Mouse (Mus musculus): Measurements from ENCODE around the gene Btnl9. TPM values are rescaled to one million over a fixed set of nuclear protein-coding genes. Genes with fewer than 3 reads are reported as not detected.

The Btnl9 gene
- 0.75 and 0.86 TPM in 2 replicates for polyA plus RNA-seq (2015; fragmentation: Nextera tagmentation; extraction: Ambion mirVana)

DNA sequence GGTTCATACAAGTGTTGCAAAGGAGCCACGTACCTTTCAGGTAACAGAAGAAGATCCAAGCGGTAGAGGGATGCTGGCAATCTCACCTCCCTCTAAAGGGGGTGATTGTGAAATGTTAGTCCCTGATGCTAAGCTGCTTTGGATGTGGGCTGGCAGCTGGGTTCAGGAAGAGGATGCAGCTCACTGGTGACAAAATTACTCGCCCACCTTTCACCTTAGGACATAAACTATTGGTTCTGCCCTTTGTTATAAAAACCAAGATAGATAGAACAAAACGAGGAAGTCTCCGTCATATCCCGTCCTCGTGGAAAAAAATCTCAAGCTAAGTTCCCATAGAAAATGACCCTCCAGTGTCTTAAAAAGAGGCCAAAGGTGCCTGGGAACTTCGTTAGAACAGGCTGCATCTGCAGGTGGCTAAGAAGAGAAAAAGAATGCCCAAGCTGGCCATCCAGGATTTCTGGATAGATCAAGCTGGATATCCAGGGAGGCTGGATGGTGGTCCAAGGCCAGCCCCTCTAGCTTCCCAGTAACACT lies at the start of gene Btnl9:
TSS of gene Btnl9 (minus strand) at position 205 of the 534 bp plus-strand sequence.
- H3K27me3 ChIP-seq (replicated peaks; ENCODE audit: control insufficient read depth, insufficient read depth, low read length), result no peaks in the 10 kb centered on the region
- WGBS, result 73% methylated on average over 8 of the region's 8 CpGs
- ATAC-seq, result no peak
- no peaks in the 10 kb centered on the region for H3K36me3 ChIP-seq (ENCODE audit: control insufficient read depth, insufficient read depth)
- H3K27ac ChIP-seq (ENCODE audit: low read depth, low read length), result no peak within 1 kb of the TSS
- H3K9ac ChIP-seq (ENCODE audit: low read depth, low read length), result no peak within 1 kb of the TSS
- H3K4me1 ChIP-seq (replicated peaks; ENCODE audit: control insufficient read depth, insufficient read depth, low read length), result no peaks in the 10 kb centered on the region
- H3K4me2 ChIP-seq (replicated peaks; ENCODE audit: low read depth), result no peak within 1 kb of the TSS
- TF ChIP-seq CTCF (IDR thresholded peaks at IDR 0.05; ENCODE audit: low read depth), result no peak
- no peak within 1 kb of the TSS for H3K4me3 ChIP-seq (ENCODE audit: low read depth, low read length)
- H3K9me3 ChIP-seq (ENCODE audit: control insufficient read depth), result no peaks in the 10 kb centered on the region

DNA sequence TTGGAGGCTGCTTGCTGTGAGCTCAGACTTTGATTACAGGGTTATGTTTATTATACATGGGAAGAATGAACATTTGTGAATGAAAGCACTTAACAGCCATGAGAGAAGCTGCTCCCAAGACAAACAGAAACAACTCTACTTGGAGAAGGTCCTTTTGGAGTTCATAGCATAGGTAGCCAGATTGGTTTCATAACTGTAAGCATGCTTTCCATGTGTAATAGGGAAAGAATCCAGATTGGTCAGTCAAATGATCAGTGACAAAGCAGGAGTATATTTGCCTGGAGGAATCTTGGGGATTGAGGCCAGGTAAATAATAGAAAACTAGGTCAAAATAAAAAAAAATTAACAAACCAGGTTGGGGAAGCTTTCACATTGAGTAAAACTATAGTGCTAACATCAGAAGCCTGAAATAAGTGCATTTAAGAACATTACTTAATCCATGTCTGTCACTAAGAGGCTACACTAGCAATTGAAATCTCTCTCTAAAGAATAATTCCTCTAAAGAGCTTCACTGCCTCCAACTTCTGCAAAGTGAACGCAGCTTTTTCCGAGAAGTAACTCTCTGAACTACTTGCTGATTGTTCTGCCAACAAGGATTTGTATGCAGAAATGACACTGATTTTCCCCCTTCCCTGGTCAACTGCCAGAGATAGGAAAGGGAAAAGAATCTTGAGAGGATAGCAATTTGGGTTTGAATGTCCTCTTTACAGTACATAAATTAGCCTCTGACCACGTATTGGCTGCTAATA lies 48.7 kb upstream of the Btnl9 start:
- no peaks in the 10 kb centered on the region for H3K27me3 ChIP-seq (replicated peaks; ENCODE audit: control insufficient read depth, insufficient read depth, low read length)
- ATAC-seq, result no peak
- H3K4me1 ChIP-seq (replicated peaks; ENCODE audit: control insufficient read depth, insufficient read depth, low read length), result no peaks in the 10 kb centered on the region
- TF ChIP-seq CTCF (IDR thresholded peaks at IDR 0.05; ENCODE audit: low read depth), result no peak
- H3K36me3 ChIP-seq (ENCODE audit: control insufficient read depth, insufficient read depth), result no peaks in the 10 kb centered on the region
- H3K9ac ChIP-seq (ENCODE audit: low read depth, low read length), result no peak overlapping the region
- WGBS, result 70% methylated on average over 3 of the region's 3 CpGs
- H3K4me2 ChIP-seq (replicated peaks; ENCODE audit: low read depth), result no peak overlapping the region
- no peaks in the 10 kb centered on the region for H3K9me3 ChIP-seq (ENCODE audit: control insufficient read depth)
- H3K27ac ChIP-seq (ENCODE audit: low read depth, low read length), result no peak overlapping the region
- H3K4me3 ChIP-seq (ENCODE audit: low read depth, low read length), result no peak overlapping the region

DNA sequence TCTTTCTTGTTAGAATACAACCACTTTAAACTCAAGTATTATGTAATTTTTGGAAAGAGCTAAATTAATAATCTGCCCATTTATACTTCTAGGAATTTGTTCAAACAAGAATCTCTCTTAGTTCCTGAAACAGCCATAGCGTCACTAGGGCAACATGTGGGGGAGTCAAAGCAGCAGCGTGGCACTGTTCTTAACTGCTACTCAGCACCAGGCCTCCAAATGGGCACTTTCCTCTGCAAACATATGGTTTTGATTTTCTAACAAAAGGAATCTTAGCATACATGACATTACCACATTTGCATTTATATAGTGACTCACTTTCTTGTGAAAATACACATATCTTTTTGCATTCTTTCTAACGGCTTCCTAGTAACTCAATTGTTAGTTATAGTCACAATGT lies 45.8 kb upstream of the Btnl9 start:
- Histone ChIP-seq H3K4me3 (ENCODE audit: low read depth, low read length) (no peak overlapping the region), H3K9ac (ENCODE audit: low read depth, low read length) (no peak overlapping the region), H3K4me2 (replicated peaks; ENCODE audit: low read depth) (no peak overlapping the region), H3K36me3 (ENCODE audit: control insufficient read depth, insufficient read depth) (no peaks in the 10 kb centered on the region), H3K27me3 (replicated peaks; ENCODE audit: control insufficient read depth, insufficient read depth, low read length) (no peaks in the 10 kb centered on the region), H3K27ac (ENCODE audit: low read depth, low read length) (no peak overlapping the region), H3K4me1 (replicated peaks; ENCODE audit: control insufficient read depth, insufficient read depth, low read length) (no peaks in the 10 kb centered on the region), H3K9me3 (ENCODE audit: control insufficient read depth) (no peaks in the 10 kb centered on the region)
- WGBS, result 86% methylated on average over 3 of the region's 3 CpGs
- no peak for TF ChIP-seq CTCF (IDR thresholded peaks at IDR 0.05; ENCODE audit: low read depth)
- ATAC-seq, result no peak

DNA sequence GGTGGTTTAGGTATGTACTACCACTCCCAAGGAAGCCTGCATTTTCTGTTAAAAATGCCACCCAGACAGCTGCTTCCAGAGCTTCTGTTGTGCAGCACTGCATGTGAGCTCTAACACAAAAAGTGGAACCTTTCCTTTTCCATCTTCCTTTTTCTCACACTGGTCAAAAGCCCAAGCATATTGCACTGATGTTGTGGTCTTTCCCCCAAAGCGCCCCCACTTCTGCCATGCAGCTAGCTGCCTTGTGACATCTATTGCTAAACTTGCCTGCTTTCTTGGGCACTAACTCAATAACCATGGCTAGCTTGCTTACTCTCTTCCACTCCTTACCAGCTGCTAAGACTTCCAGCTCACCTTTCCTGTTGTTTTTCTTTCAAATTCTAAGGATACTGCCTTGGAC lies 37.5 kb upstream of the Btnl9 start:
- no peak overlapping the region for H3K4me3 ChIP-seq (ENCODE audit: low read depth, low read length)
- no peaks in the 10 kb centered on the region for H3K4me1 ChIP-seq (replicated peaks; ENCODE audit: control insufficient read depth, insufficient read depth, low read length)
- no peaks in the 10 kb centered on the region for H3K36me3 ChIP-seq (ENCODE audit: control insufficient read depth, insufficient read depth)
- WGBS, result 64% methylated on average over 1 of the region's 1 CpGs
- no peaks in the 10 kb centered on the region for H3K9me3 ChIP-seq (ENCODE audit: control insufficient read depth)
- H3K27me3 ChIP-seq (replicated peaks; ENCODE audit: control insufficient read depth, insufficient read depth, low read length), result no peaks in the 10 kb centered on the region
- TF ChIP-seq CTCF (IDR thresholded peaks at IDR 0.05; ENCODE audit: low read depth), result no peak
- no peak overlapping the region for H3K4me2 ChIP-seq (replicated peaks; ENCODE audit: low read depth)
- ATAC-seq, result no peak
- H3K27ac ChIP-seq (ENCODE audit: low read depth, low read length), result no peak overlapping the region
- H3K9ac ChIP-seq (ENCODE audit: low read depth, low read length), result no peak overlapping the region

DNA sequence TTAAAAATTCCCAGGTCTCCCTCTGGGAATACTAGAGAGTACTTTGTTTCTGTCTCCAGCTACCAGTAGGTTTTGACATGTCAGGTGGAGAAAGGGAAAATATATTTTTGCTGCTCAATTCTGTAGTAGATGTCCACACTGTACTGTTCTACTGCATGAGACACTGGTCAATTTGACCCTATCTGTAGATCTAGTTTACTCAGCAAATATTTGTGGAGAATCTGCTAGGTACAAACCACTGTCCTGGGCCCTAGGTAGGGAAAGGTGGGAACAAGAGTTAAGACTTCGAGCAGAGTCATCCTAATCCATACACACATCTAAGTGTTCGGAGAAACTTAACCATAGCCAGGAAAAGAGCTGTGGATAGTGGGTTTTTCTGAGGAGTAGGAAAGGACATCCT lies 32.3 kb upstream of the Btnl9 start:
- ATAC-seq, result no peak
- H3K27me3 ChIP-seq (replicated peaks; ENCODE audit: control insufficient read depth, insufficient read depth, low read length), result no peaks in the 10 kb centered on the region
- H3K9me3 ChIP-seq (ENCODE audit: control insufficient read depth), result no peaks in the 10 kb centered on the region
- H3K4me1 ChIP-seq (replicated peaks; ENCODE audit: control insufficient read depth, insufficient read depth, low read length), result no peaks in the 10 kb centered on the region
- no peak overlapping the region for H3K4me3 ChIP-seq (ENCODE audit: low read depth, low read length)
- no peak overlapping the region for H3K9ac ChIP-seq (ENCODE audit: low read depth, low read length)
- H3K36me3 ChIP-seq (ENCODE audit: control insufficient read depth, insufficient read depth), result peaks cover 26% of the 10 kb centered on the region
- no peak overlapping the region for H3K4me2 ChIP-seq (replicated peaks; ENCODE audit: low read depth)
- WGBS, result 97% methylated on average over 2 of the region's 2 CpGs
- no peak for TF ChIP-seq CTCF (IDR thresholded peaks at IDR 0.05; ENCODE audit: low read depth)
- no peak overlapping the region for H3K27ac ChIP-seq (ENCODE audit: low read depth, low read length)

DNA sequence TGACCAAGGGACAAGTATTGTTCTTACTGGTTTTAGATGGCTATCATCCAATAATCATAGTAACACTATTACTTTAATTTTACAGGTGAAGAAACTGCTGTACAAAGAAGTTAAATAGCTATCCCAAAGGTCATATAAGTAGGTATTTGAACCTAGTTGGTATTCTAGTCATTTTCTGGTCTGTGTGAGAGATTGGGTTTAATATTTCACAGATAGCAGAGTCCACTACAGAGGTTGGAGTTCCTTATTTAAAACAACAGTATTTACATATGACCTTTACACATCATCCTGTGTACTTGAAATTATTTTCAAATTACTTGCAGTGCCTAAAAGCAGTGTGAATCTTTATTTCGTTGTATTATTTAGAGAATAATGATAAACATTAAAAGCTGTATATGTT lies 26.5 kb upstream of the Btnl9 start:
- no peak overlapping the region for H3K27ac ChIP-seq (ENCODE audit: low read depth, low read length)
- H3K36me3 ChIP-seq (ENCODE audit: control insufficient read depth, insufficient read depth), result peaks cover 31% of the 10 kb centered on the region
- H3K9me3 ChIP-seq (ENCODE audit: control insufficient read depth), result no peaks in the 10 kb centered on the region
- no peak for TF ChIP-seq CTCF (IDR thresholded peaks at IDR 0.05; ENCODE audit: low read depth)
- no peaks in the 10 kb centered on the region for H3K4me1 ChIP-seq (replicated peaks; ENCODE audit: control insufficient read depth, insufficient read depth, low read length)
- no peaks in the 10 kb centered on the region for H3K27me3 ChIP-seq (replicated peaks; ENCODE audit: control insufficient read depth, insufficient read depth, low read length)
- 90% methylated on average over 1 of the region's 1 CpGs for WGBS
- no peak overlapping the region for H3K9ac ChIP-seq (ENCODE audit: low read depth, low read length)
- H3K4me3 ChIP-seq (ENCODE audit: low read depth, low read length), result no peak overlapping the region
- ATAC-seq, result no peak
- no peak overlapping the region for H3K4me2 ChIP-seq (replicated peaks; ENCODE audit: low read depth)

All from intestine, postnatal 0 days (tissue).